Mouse (Mus musculus) midbrain, postnatal 0 days (tissue): ENCODE measurements around the gene Zswim5. TPM values are rescaled to one million over a fixed set of nuclear protein-coding genes. Genes with fewer than 3 reads are reported as not detected.
A peak's percentile ranks its signal among the peaks of the same experiment; 100 is the strongest.

Experiments
- ATAC-seq: fragments of 200-750 bp; cut with Nextera tagmentation; 2 replicates; pipeline ENCODE4 v1.8.0; 2017; ENCODE audit warnings: moderate number of reproducible peaks, mild to moderate bottlenecking, moderate TSS enrichment, moderate library complexity; ENCODE audit not compliant: low FRiP score
- DNase-seq: peaks from one replicate; pipeline ENCODE4 v3.0.0-alpha.2; 2015; ENCODE audit warnings: low spot score
- H3K27ac ChIP-seq: fragments of 300-500 bp; sonication (generic); 2 replicates; pipeline ENCODE4 v1.5.1; 2014; ENCODE audit warnings: low read depth, mild to moderate bottlenecking, low read length, mixed read lengths
- H3K27me3 ChIP-seq: fragments of 300-500 bp; sonication (generic); 2 replicates; pipeline ENCODE4 v1.6.1; 2014; ENCODE audit warnings: low read length, control low read depth, mixed read lengths; ENCODE audit not compliant: insufficient read depth
- H3K36me3 ChIP-seq: fragments of 300-500 bp; sonication (generic); 2 replicates; pipeline ENCODE4 v1.6.1; 2014; ENCODE audit warnings: low read length, control low read depth, mixed read lengths; ENCODE audit not compliant: insufficient read depth
- H3K4me1 ChIP-seq: fragments of 300-500 bp; sonication (generic); 2 replicates; pipeline ENCODE4 v1.6.1; 2014; ENCODE audit warnings: mild to moderate bottlenecking, control low read depth, antibody characterized with exemption, low read length, mixed read lengths; ENCODE audit not compliant: insufficient read depth
- H3K4me2 ChIP-seq: fragments of 300-500 bp; sonication (generic); 2 replicates; pipeline ENCODE4 v1.6.1; 2014; ENCODE audit warnings: low read depth, mild to moderate bottlenecking, low read length, mixed read lengths; ENCODE audit not compliant: poor library complexity, severe bottlenecking
- H3K4me3 ChIP-seq: fragments of 300-500 bp; sonication (generic); 2 replicates; pipeline ENCODE4 v1.5.1; 2014; ENCODE audit warnings: low read depth, mild to moderate bottlenecking, low read length, moderate library complexity
- H3K9ac ChIP-seq: fragments of 300-500 bp; sonication (generic); replicated peaks from 2 replicates; pipeline ENCODE4 v1.6.1; 2014; ENCODE audit warnings: mild to moderate bottlenecking, low read length, moderate library complexity, mixed read lengths; ENCODE audit not compliant: poor library complexity, severe bottlenecking
- H3K9me3 ChIP-seq: fragments of 300-500 bp; sonication (generic); 2 replicates; pipeline ENCODE4 v1.6.1; 2016; ENCODE audit warnings: low read length, control low read depth
- CTCF ChIP-seq: IDR thresholded peaks from 2 replicates; pipeline ENCODE4 v1.5.1; 2016; ENCODE audit warnings: antibody characterized with exemption, mild to moderate bottlenecking
- WGBS: fragments of 180-500 bp; shearing (Covaris S2); extraction: QIAGEN DNeasy Blood & Tissue Kit; methylation state at CpG from one replicate; pipeline ENCODE4 v1.1.7; 2014; 5-methylcytosine and 5-hydroxymethylcytosine counted together
- polyA plus RNA-seq: library from polyadenylated mRNA; unstranded; fragments of >200 nt; fragmentation: Nextera tagmentation; extraction: Ambion mirVana; gene quantifications from 2 replicates; pipeline ENCODE4 v1.2.1, GENCODE M21; 2015
- total RNA-seq: library from RNA; depleted of rRNA; stranded (reverse); fragments of >200 nt; gene quantifications from 2 replicates; pipeline ENCODE4 v1.2.3, GENCODE M21; 2014

Zswim5 gene
- total and polyA plus RNA-seq, 2 experiments from 2014 or later: 2.4 to 23.0 TPM

GRCm38 (mm10) chr4:116985681-116986080 is 108.5 kb downstream of the Zswim5 start:
- no peak overlapping the region for H3K4me2 ChIP-seq
- no peaks in the 10 kb centered on the region for H3K27me3 ChIP-seq
- no peaks in the 10 kb centered on the region for H3K9me3 ChIP-seq
- no peaks in the 10 kb centered on the region for H3K4me1 ChIP-seq
- DNase-seq (no peak), ATAC-seq (no peak)
- no peak overlapping the region for H3K4me3 ChIP-seq
- TF ChIP-seq CTCF: no peak
- WGBS: 91% methylated on average over 7 of the region's 7 CpGs
- H3K36me3 ChIP-seq: peaks cover 21% of the 10 kb centered on the region; the same call in 1 of the 2 replicates
- H3K9ac ChIP-seq: no peak overlapping the region
- no peak overlapping the region for H3K27ac ChIP-seq

- H3K27me3 ChIP-seq: no peaks in the 10 kb centered on the region
- WGBS: 62% methylated on average over 17 of the region's 17 CpGs
- H3K36me3 ChIP-seq: peaks cover 21% of the 10 kb centered on the region; the same call in 1 of the 2 replicates
- no peak overlapping the region for H3K4me2 ChIP-seq
- no peaks in the 10 kb centered on the region for H3K4me1 ChIP-seq
- no peak overlapping the region for H3K9ac ChIP-seq
- H3K9me3 ChIP-seq: no peaks in the 10 kb centered on the region
- no peak overlapping the region for H3K27ac ChIP-seq
- no peak overlapping the region for H3K4me3 ChIP-seq
- peak; percentile 89 for DNase-seq
- peak; percentile 79 for ATAC-seq
- peak; percentile 84 for TF ChIP-seq CTCF
Observed at GRCm38 (mm10) chr4:116986400-116987121, 109.4 kb downstream of the Zswim5 start.

GRCm38 (mm10) chr4:116987122-116987456 is 109.9 kb downstream of the Zswim5 start:
- no peak overlapping the region for H3K4me3 ChIP-seq
- WGBS: 75% methylated on average over 5 of the region's 5 CpGs
- no peaks in the 10 kb centered on the region for H3K9me3 ChIP-seq
- no peak overlapping the region for H3K27ac ChIP-seq
- H3K4me1 ChIP-seq: no peaks in the 10 kb centered on the region
- TF ChIP-seq CTCF: no peak
- ATAC-seq (no peak), DNase-seq (no peak)
- H3K27me3 ChIP-seq: no peaks in the 10 kb centered on the region
- H3K4me2 ChIP-seq: no peak overlapping the region
- no peak overlapping the region for H3K9ac ChIP-seq
- H3K36me3 ChIP-seq: peaks cover 21% of the 10 kb centered on the region; the same call in 1 of the 2 replicates

- no peak overlapping the region for H3K9ac ChIP-seq
- no peaks in the 10 kb centered on the region for H3K9me3 ChIP-seq
- H3K4me3 ChIP-seq: no peak overlapping the region
- WGBS: 70% methylated on average over 6 of the region's 6 CpGs
- no peak overlapping the region for H3K27ac ChIP-seq
- TF ChIP-seq CTCF: no peak
- H3K27me3 ChIP-seq: no peaks in the 10 kb centered on the region
- no peaks in the 10 kb centered on the region for H3K4me1 ChIP-seq
- H3K36me3 ChIP-seq: peaks cover 21% of the 10 kb centered on the region; the same call in 1 of the 2 replicates
- ATAC-seq: no peak
- no peak for DNase-seq
- H3K4me2 ChIP-seq: no peak overlapping the region
Observed at GRCm38 (mm10) chr4:116989731-116990130, 112.6 kb downstream of the Zswim5 start.

GRCm38 (mm10) chr4:116991366-116991765 is 114.2 kb downstream of the Zswim5 start:
- 14% methylated on average over 7 of the region's 7 CpGs for WGBS
- no peaks in the 10 kb centered on the region for H3K9me3 ChIP-seq
- H3K9ac ChIP-seq: no peak overlapping the region
- DNase-seq: peak; percentile 85
- peaks cover 12% of the 10 kb centered on the region; the same call in 1 of the 2 replicates for H3K36me3 ChIP-seq
- no peak for ATAC-seq
- no peaks in the 10 kb centered on the region for H3K27me3 ChIP-seq
- no peak overlapping the region for H3K4me2 ChIP-seq
- peaks cover 7% of the 10 kb centered on the region; the same call in 1 of the 2 replicates for H3K4me1 ChIP-seq
- TF ChIP-seq CTCF: peak; percentile 98
- H3K27ac ChIP-seq: no peak overlapping the region
- no peak overlapping the region for H3K4me3 ChIP-seq
